Mouse (Mus musculus) effector memory CD4-positive, alpha-beta T cell, adult 7 months (primary cell): Measurements from ENCODE around the gene 9930104L06Rik. TPM values are rescaled to one million over a fixed set of nuclear protein-coding genes. Genes with fewer than 3 reads are reported as not detected.

Experiments used
- polyA plus RNA-seq: library from polyadenylated mRNA; unstranded; fragments of 100-300 nt; shearing (Covaris generic); gene quantifications from one replicate; pipeline ENCODE4 v1.2.1, GENCODE M21; 2017

The 9930104L06Rik gene
- polyA plus RNA-seq: 8.6 TPM

GRCm38 (mm10) chr4:124936613-124937471 lies at the start of gene 9930104L06Rik:
Gene 9930104L06Rik (plus strand): TSS chr4:124937048.

GRCm38 (mm10) chr4:124939211-124939610 lies 2.4 kb downstream of the 9930104L06Rik start, which contains the start of gene Cdca8:
Gene Cdca8 (minus strand): TSS chr4:124939311.

GRCm38 (mm10) chr4:124985671-124986602 lies 49.1 kb downstream of the 9930104L06Rik start, which contains the start of gene Rspo1:
Gene Rspo1 (plus strand): TSS chr4:124986430.

Other genes with a start within 250 kb of the 9930104L06Rik start
- 34.9 TPM for gene Utp11, start 243.4 kb upstream of the 9930104L06Rik start, polyA plus RNA-seq
- 0.23 TPM for gene Fhl3, start 236.3 kb upstream of the 9930104L06Rik start, polyA plus RNA-seq
- gene Sf3a3, start 222.3 kb upstream of the 9930104L06Rik start, polyA plus RNA-seq: 77.3 TPM
- 118 TPM for gene Inpp5b, start 195.2 kb upstream of the 9930104L06Rik start, polyA plus RNA-seq
- 17.0 TPM for gene Mtf1, start 134.9 kb upstream of the 9930104L06Rik start, polyA plus RNA-seq
- 182 TPM for gene Yrdc, start 86.4 kb upstream of the 9930104L06Rik start, polyA plus RNA-seq
- 20.4 TPM for gene 1110065P20Rik, start 85.9 kb upstream of the 9930104L06Rik start, polyA plus RNA-seq
- 2.6 TPM for gene Maneal, start 74.9 kb upstream of the 9930104L06Rik start, polyA plus RNA-seq
- gene Epha10, start 56.1 kb upstream of the 9930104L06Rik start, polyA plus RNA-seq: 0.55 TPM
- gene Cdca8, start 2.3 kb downstream of the 9930104L06Rik start, polyA plus RNA-seq: 2.3 TPM
- gene Rspo1, start 49.4 kb downstream of the 9930104L06Rik start, polyA plus RNA-seq: not detected
- 77.3 TPM for gene Gnl2, start 79.5 kb downstream of the 9930104L06Rik start, polyA plus RNA-seq
- 0.29 TPM for gene Dnali1, start 128.7 kb downstream of the 9930104L06Rik start, polyA plus RNA-seq
- 38.7 TPM for gene Snip1, start 129.6 kb downstream of the 9930104L06Rik start, polyA plus RNA-seq
- 46.2 TPM for gene Meaf6, start 148.1 kb downstream of the 9930104L06Rik start, polyA plus RNA-seq
- gene Zc3h12a, start 190.8 kb downstream of the 9930104L06Rik start, polyA plus RNA-seq: 222 TPM